Mouse (Mus musculus) liver, embryonic 14.5 days (tissue): ENCODE results near the gene Tmc8. TPM values are rescaled to one million over a fixed set of nuclear protein-coding genes. Genes with fewer than 3 reads are reported as not detected.

Experiments
- ATAC-seq: fragments of 200-750 bp; cut with Nextera tagmentation; 2 replicates; pipeline ENCODE4 v1.8.0; 2017; ENCODE audit warnings: moderate number of reproducible peaks, mild to moderate bottlenecking, moderate library complexity; ENCODE audit not compliant: insufficient read depth
- DNase-seq, 3 experiments: peaks; one replicate each; pipeline ENCODE4 v3.0.0-alpha.2; 2012 to 2013; ENCODE audit warnings: low read depth in 3 of 3, low spot score in 3 of 3
- H3K27ac ChIP-seq: fragments of 300-500 bp; sonication (generic); 2 replicates; pipeline ENCODE4 v1.5.1; 2014; ENCODE audit warnings: moderate library complexity, mild to moderate bottlenecking, control low read depth, inconsistent platforms
- H3K27me3 ChIP-seq: fragments of 300-500 bp; sonication (generic); 2 replicates; pipeline ENCODE4 v1.6.1; 2014; ENCODE audit warnings: mild to moderate bottlenecking, low read length, moderate library complexity; ENCODE audit not compliant: control insufficient read depth, insufficient read depth
- H3K36me3 ChIP-seq: fragments of 300-500 bp; sonication (generic); replicated peaks from 2 replicates; pipeline ENCODE4 v1.6.1; 2014; ENCODE audit warnings: low read depth; ENCODE audit not compliant: control insufficient read depth, insufficient read depth
- H3K4me1 ChIP-seq, 2 experiments: fragments of 200-500 bp in 1 of 2; fragments of 300-500 bp in 1 of 2; sonication (generic) in 1 of 2; replicated peaks; 2 replicates each; pipeline ENCODE4 v1.6.1; 2012 to 2014; ENCODE audit warnings: antibody characterized with exemption in 1 of 2, inconsistent platforms in 1 of 2, low read length in 1 of 2; ENCODE audit not compliant: control insufficient read depth in 2 of 2, insufficient read depth in 2 of 2
- H3K4me2 ChIP-seq: fragments of 300-500 bp; sonication (generic); 2 replicates; pipeline ENCODE4 v1.6.1; 2014; ENCODE audit warnings: low read depth, mild to moderate bottlenecking, control low read depth, moderate library complexity
- H3K4me3 ChIP-seq, 2 experiments: fragments of 200-500 bp in 1 of 2; fragments of 300-500 bp in 1 of 2; sonication (generic) in 1 of 2; 2 replicates each; pipeline ENCODE4 v1.5.1; 2012 to 2014; ENCODE audit warnings: low read depth in 2 of 2, low read length in 2 of 2, mild to moderate bottlenecking in 2 of 2, control low read depth in 1 of 2, inconsistent platforms in 1 of 2, moderate library complexity in 1 of 2; ENCODE audit not compliant: insufficient read depth in 1 of 2
- H3K9ac ChIP-seq: fragments of 300-500 bp; sonication (generic); replicated peaks from 2 replicates; pipeline ENCODE4 v1.6.1; 2014; ENCODE audit warnings: mild to moderate bottlenecking, control low read depth, moderate library complexity
- H3K9me3 ChIP-seq: fragments of 300-500 bp; sonication (generic); 2 replicates; pipeline ENCODE4 v1.6.1; 2016; ENCODE audit warnings: low read length, mixed read lengths; ENCODE audit not compliant: control insufficient read depth
- CTCF ChIP-seq: IDR thresholded peaks from 2 replicates; pipeline ENCODE4 v1.5.1; 2016; ENCODE audit warnings: antibody characterized with exemption, low read depth, control low read depth
- EP300 ChIP-seq: IDR thresholded peaks from 2 replicates; pipeline ENCODE4 v1.6.1; 2016; ENCODE audit warnings: antibody characterized with exemption, low read depth
- WGBS: fragments of 180-500 bp; shearing (Covaris S2); extraction: QIAGEN DNeasy Blood & Tissue Kit; methylation state at CpG from one replicate; pipeline ENCODE4 v1.1.7; 2014; ENCODE audit not compliant: insufficient replicate concordance; 5-methylcytosine and 5-hydroxymethylcytosine counted together
- polyA plus RNA-seq, 2 experiments: library from polyadenylated mRNA; depleted of rRNA in 1 of 2; stranded (reverse) in 1 of 2; unstranded in 1 of 2; fragments of >200 nt; fragmentation: Nextera tagmentation in 1 of 2; extraction: Ambion mirVana in 1 of 2; gene quantifications; 2 replicates each; pipeline versions ENCODE4 v1.2.1 to v1.2.3; 2012 to 2014

Gene Tmc8
- polyA plus RNA-seq, 2 experiments = 9.9 to 29.8 TPM

- Histone ChIP-seq H3K36me3 (peaks cover 17% of the 10 kb centered on the region), H3K4me3 (no peak overlapping the region), H3K27ac (no peak overlapping the region), H3K27me3 (no peaks in the 10 kb centered on the region), H3K9me3 (no peaks in the 10 kb centered on the region), H3K9ac (no peak overlapping the region), H3K4me1 (no peaks in the 10 kb centered on the region), H3K4me2 (no peak overlapping the region)
- TF ChIP-seq CTCF = no peak
- no peak for TF ChIP-seq EP300
- DNase-seq (no peak), ATAC-seq (no peak)
- 92% methylated on average over 7 of the region's 7 CpGs for WGBS
Observed at GRCm38 (mm10) chr11:117755891-117756290, 26.0 kb upstream of the Tmc8 start.

- ATAC-seq = no peak
- 84% methylated on average over 10 of the region's 10 CpGs for WGBS
- no peak for DNase-seq
- Histone ChIP-seq H3K4me3 (no peak overlapping the region), H3K27me3 (no peaks in the 10 kb centered on the region), H3K36me3 (peaks cover 8% of the 10 kb centered on the region), H3K27ac (no peak overlapping the region), H3K9me3 (no peaks in the 10 kb centered on the region), H3K4me2 (no peak overlapping the region), H3K9ac (no peak overlapping the region), H3K4me1 (no peaks in the 10 kb centered on the region)
- TF ChIP-seq CTCF = no peak
- TF ChIP-seq EP300 = no peak
Observed at GRCm38 (mm10) chr11:117759267-117759666, 22.6 kb upstream of the Tmc8 start.

- no peak overlapping the region for H3K4me3 ChIP-seq
- H3K4me1 ChIP-seq = no peaks in the 10 kb centered on the region
- H3K27me3 ChIP-seq = no peaks in the 10 kb centered on the region
- H3K4me2 ChIP-seq = no peak overlapping the region
- TF ChIP-seq CTCF = no peak
- TF ChIP-seq EP300 = no peak
- no peak overlapping the region for H3K9ac ChIP-seq
- WGBS = 85% methylated on average over 26 of the region's 26 CpGs
- peaks cover 13% of the 10 kb centered on the region for H3K36me3 ChIP-seq
- no peak for ATAC-seq
- H3K9me3 ChIP-seq = no peaks in the 10 kb centered on the region
- no peak overlapping the region for H3K27ac ChIP-seq
- no peak for DNase-seq
Observed at GRCm38 (mm10) chr11:117760374-117761119, 21.3 kb upstream of the Tmc8 start.

GRCm38 (mm10) chr11:117761801-117762200 lies 20.1 kb upstream of the Tmc8 start:
- Histone ChIP-seq H3K9ac (no peak overlapping the region), H3K27ac (no peak overlapping the region), H3K4me3 (no peak overlapping the region), H3K27me3 (no peaks in the 10 kb centered on the region), H3K9me3 (no peaks in the 10 kb centered on the region), H3K4me1 (no peaks in the 10 kb centered on the region), H3K36me3 (peaks cover 24% of the 10 kb centered on the region), H3K4me2 (no peak overlapping the region)
- WGBS = 90% methylated on average over 13 of the region's 13 CpGs
- ATAC-seq (no peak), DNase-seq (no peak)
- TF ChIP-seq EP300 (no peak), CTCF (no peak)

- Histone ChIP-seq H3K36me3 (peaks cover 28% of the 10 kb centered on the region), H3K9me3 (no peaks in the 10 kb centered on the region), H3K27me3 (no peaks in the 10 kb centered on the region), H3K27ac (no peak overlapping the region), H3K9ac (no peak overlapping the region), H3K4me3 (no peak overlapping the region), H3K4me1 (no peaks in the 10 kb centered on the region), H3K4me2 (no peak overlapping the region)
- WGBS = 76% methylated on average over 12 of the region's 12 CpGs
- no peak for ATAC-seq
- no peak for TF ChIP-seq EP300
- TF ChIP-seq CTCF = no peak
- no peak for DNase-seq
Observed at GRCm38 (mm10) chr11:117762246-117762645, 19.6 kb upstream of the Tmc8 start.
